Mouse (Mus musculus) layer of hippocampus, adult 2 months (tissue): ENCODE data around the gene Pawr. TPM values are rescaled to one million over a fixed set of nuclear protein-coding genes. Genes with fewer than 3 reads are reported as not detected.

Experiments
- DNase-seq, 2 experiments: peaks; one replicate each; pipeline ENCODE4 v3.0.0; 2022; ENCODE audit warnings: low spot score in 2 of 2
- H3K27ac ChIP-seq: fragments of 200-600 bp; 2 replicates; pipeline ENCODE4 v1.8.1; 2022
- H3K4me3 ChIP-seq: fragments of 200-600 bp; 2 replicates; pipeline ENCODE4 v1.8.1; 2022; ENCODE audit warnings: mild to moderate bottlenecking
- CTCF ChIP-seq: fragments of 200-600 bp; conservative IDR thresholded peaks from 2 replicates; pipeline ENCODE4 v1.8.1; 2022; ENCODE audit warnings: antibody characterized with exemption, mild to moderate bottlenecking, moderate library complexity
- total RNA-seq, 2 experiments: library from RNA; stranded (reverse); gene quantifications; 2 replicates each; pipeline ENCODE4 v1.2.3; 2021

Gene Pawr
- total RNA-seq, 2 experiments from 2014 or later = 2.1 to 2.4 TPM

DNA sequence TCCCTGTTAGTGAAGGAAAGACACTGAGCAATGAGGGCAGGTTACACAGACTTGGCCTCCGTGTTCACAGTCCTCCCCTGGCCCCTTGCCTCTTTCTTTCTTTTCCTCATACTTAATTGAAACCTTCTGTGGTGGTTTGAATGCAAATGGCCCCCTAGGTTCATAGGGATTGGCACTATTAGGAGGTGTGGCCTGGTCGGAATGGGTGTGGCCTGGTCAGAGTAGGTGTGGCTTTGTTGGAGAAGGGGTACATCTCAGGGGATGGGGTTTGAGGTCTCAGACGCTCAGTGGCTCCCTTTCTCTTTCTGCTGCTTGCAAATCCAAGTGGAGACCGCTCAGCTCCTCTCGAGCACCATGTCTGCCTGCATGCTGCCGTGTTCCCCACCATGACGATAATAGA is 37.2 kb upstream of the Pawr start:
- Histone ChIP-seq H3K27ac (no peak overlapping the region), H3K4me3 (no peak overlapping the region)
- DNase-seq = no peak
- TF ChIP-seq CTCF = no peak

DNA sequence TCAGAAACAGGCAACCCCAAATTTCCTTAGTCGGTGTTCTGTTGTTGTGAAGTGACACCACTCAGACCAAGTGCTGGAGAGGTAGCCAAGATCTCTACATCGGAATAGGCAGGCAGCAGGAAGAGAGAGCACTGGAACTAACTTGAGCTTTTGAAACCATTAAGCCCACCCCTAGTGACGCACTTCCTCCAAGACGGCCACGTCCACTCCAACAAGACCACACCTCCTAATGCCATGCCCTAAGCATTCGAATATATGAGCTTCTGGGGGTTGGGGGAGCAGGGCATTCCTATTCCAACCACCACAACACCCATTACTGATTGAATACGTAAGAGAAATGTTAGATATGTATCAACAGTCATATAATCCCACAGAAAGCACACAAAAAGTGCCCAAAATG is 35.5 kb upstream of the Pawr start:
- H3K4me3 ChIP-seq = no peak overlapping the region
- H3K27ac ChIP-seq = no peak overlapping the region
- TF ChIP-seq CTCF = no peak
- DNase-seq = no peak

DNA sequence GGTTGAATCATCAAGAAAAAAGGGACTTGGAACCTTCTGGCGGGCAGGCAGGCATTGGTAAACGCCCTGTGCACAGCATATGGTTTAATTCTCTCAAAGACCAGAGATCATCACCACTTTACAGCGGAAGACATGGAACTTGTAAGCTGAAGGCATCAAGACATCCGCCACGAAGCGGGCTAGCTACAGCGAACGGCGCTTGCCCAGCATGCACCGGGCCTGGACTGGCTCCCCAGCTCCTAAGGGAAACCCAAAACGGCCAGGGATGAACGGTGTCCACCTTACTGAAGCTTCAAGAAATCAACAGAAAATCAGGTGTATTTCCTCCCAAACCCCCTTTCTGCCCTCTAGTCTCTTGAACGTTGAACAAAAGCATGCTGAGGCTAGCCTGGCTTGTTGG is 33.7 kb upstream of the Pawr start:
- no peak overlapping the region for H3K27ac ChIP-seq
- DNase-seq = no peak
- TF ChIP-seq CTCF = no peak
- H3K4me3 ChIP-seq = no peak overlapping the region

DNA sequence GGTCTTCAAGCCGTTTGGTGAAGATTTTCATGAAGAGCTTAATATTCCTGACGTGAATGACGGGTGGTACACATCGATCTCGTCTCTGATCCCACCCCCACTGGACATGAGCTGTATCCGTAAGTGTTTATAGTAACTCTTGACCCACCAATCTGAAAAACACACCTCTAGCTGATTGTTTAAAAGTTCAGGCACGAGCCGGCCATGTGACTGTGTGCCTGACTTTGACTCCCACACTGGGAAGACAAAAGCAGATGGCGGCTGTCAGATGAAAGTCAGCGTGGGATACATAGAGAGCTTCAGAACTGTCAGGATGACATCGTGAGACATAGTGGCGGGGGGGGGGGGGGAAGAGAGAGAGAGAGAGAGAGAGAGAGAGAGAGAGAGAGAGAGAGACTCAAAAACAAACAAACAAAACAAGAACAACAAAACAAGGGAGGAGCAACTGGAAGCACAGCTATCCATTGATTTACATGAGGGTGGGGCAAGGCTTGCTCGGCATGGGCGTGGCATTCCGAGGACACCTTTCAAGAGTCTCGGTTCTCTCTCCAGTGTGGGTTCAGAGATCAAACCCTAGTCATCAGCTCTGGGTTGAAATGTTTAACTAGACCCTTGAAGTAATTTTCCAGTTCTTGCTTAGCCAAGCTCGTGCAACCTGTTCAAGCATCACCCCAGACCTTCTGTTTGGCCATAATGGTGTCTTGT is 32.9 kb upstream of the Pawr start:
- no peak for TF ChIP-seq CTCF
- H3K4me3 ChIP-seq = no peak overlapping the region
- no peak overlapping the region for H3K27ac ChIP-seq
- peak in 1 of 2 experiments; percentile 36 for DNase-seq

DNA sequence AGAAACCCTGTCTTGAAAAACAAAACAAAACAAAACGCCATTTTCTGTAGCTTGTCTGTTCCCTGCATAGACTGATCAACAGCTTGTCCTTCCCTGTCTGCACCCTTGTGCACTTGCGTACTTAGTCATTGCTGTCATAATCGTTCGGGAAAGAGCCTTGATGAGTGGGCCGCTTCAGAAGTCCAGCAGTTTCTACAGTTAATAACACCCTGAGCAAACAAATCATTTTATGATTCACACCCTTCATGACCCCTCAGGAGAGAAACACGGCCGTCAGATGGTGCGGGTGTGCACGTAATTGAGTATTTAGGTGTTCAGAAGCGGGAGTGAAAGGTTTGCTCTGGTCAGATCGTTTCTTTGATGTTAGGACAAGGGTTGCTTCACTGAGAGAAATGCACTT is 32.1 kb upstream of the Pawr start:
- no peak for DNase-seq
- no peak for TF ChIP-seq CTCF

DNA sequence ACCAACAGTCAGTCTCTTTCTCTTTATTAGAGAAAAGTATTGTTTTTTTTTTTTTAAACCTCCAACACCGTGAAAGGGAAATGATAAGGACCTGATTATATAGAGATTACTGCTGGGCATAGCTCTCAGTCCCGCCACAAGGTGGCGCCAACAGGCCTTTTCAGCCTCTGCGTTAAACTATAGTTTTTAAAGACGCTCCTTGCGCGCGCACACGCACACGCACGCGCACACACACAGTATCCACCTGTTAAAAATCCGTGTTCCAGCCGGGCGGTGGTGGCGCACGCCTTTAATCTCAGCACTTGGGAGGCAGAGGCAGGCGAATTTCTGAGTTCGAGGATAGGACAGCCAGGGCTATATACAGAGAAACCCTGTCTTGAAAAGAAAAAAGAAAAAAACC is 31.1 kb upstream of the Pawr start:
- peak; percentile 94 for TF ChIP-seq CTCF
- DNase-seq = peak; percentile 76 to 84
- peak overlapping the region; percentile 38 for H3K4me3 ChIP-seq
- H3K27ac ChIP-seq = no peak overlapping the region

More for the DNA sequence above, 32.1 kb upstream of the Pawr start:
- no peak overlapping the region for H3K4me3 ChIP-seq
- H3K27ac ChIP-seq = no peak overlapping the region

DNA sequence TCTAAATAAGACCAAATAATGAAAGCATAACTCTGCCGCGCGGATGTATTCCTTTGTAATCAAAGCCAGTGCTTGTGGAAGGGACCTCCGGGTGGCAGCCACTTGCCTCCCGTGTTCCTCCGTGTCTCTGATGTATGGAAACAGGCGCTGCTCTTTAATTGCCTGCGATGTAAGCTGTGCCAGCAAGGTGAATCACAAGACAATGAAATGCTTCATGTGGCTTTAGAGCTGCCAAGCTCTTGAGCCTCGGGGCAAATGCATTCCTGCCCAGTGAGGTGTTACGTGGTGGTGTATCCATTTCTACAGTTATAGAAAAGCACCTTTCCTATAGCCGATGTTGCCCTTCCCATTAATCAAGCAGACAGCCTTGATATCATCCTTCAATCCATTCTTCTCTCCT is 24.1 kb upstream of the Pawr start:
- no peak for TF ChIP-seq CTCF

DNA sequence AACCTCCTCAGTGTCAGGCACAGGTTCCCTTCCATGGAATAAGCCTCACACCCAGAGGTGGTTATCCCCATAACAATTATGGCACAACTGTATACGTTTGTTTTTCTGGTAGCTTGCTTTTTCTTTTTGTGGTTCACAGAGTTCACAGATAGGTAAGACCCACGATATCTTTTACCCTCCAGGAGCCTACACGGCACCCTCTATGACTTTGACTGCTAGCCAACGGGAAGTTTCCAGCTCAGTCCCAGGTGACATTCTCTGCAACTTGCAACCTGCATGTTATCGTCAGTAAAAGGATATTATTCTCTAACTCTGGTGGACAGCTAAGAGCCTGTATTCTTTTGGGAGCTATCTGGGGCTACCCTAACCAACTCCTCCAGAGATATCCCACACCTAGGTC is 21.7 kb upstream of the Pawr start:
- TF ChIP-seq CTCF = no peak
- H3K27ac ChIP-seq = no peak overlapping the region
- no peak for DNase-seq
- H3K4me3 ChIP-seq = no peak overlapping the region

More for the DNA sequence above, 24.1 kb upstream of the Pawr start:
- no peak overlapping the region for H3K4me3 ChIP-seq
- DNase-seq = no peak
- no peak overlapping the region for H3K27ac ChIP-seq

DNA sequence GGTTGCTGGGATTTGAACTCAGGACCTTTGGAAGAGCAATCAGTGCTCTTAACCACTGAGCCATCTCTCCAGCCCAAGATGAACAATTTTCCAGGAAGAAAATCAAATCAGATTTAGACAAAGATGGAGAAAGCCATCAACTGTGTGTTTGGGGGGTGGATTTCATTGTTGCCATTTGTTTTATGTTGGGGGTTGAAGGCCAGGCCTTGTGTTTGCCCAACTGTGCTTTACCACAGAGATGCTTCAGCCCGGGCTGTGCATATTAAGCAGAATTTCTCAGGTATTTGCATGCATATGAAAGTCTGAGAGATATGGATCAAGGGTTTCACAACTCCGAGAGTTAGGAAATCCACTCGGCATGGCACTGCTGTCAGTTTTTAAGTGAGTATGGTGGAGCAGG is 20.5 kb upstream of the Pawr start:
- Histone ChIP-seq H3K4me3 (no peak overlapping the region), H3K27ac (no peak overlapping the region)
- DNase-seq = no peak
- no peak for TF ChIP-seq CTCF

DNA sequence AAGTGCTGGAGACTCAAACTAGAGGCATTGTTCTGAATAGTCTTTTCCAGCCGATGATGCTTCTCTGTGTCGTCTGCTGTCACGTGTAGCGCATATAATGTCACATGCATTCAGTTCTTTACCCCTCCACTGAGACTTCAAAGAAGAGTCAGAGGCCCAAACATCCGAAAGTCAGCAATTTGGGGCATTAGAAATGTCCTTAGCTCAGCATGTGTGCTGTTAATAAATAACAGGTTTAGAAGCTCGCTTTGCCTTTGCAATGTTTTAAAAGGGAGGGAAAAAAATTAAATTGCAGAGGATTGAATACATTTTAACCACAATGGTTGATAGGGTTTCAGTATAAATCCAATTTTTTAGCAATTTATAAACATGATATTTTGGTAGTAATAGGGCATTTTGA is 18.1 kb upstream of the Pawr start:
- no peak for TF ChIP-seq CTCF

DNA sequence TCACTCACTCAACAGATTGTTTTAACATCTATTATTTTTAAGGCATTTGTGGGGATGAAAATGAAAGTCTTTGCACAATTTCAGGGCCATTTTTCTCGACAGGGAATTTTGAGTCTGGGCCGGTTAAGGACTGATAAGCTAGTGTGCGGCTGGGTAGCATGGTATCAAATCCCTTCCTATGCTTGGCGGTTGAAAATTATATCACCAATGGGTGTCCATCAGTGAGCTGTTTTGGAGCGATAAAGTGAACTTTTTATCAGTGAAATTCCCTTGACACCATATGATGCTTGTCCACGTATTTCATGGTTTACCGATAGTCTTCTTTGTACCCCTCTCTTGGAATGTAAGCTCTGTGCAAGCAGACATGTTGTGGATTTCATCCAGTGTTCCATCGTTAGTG is 17.5 kb upstream of the Pawr start:
- Histone ChIP-seq H3K4me3 (no peak overlapping the region), H3K27ac (no peak overlapping the region)
- TF ChIP-seq CTCF = no peak
- DNase-seq = no peak

More for the DNA sequence above, 18.1 kb upstream of the Pawr start:
- Histone ChIP-seq H3K4me3 (no peak overlapping the region), H3K27ac (no peak overlapping the region)
- DNase-seq = no peak

DNA sequence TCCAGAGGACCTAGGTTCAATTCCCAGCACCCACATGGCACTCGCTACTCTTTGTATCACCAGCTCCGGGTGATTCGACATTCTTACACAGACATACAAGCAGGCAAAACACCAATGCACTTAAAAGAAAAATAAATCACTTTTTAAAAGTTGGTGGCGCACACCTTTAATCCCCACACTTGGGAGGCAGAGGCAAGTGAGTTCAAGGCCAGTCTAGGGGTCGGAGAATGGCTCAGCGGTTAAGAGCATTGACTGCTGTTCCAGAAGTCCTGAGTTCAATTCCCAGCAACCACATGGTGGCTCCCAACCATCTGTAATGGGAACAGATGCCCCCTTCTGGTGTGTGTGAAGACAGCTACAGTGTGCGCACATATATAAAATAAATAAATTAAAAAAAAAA is 16.7 kb upstream of the Pawr start:
- H3K27ac ChIP-seq = no peak overlapping the region
- H3K4me3 ChIP-seq = no peak overlapping the region
- no peak for TF ChIP-seq CTCF

DNA sequence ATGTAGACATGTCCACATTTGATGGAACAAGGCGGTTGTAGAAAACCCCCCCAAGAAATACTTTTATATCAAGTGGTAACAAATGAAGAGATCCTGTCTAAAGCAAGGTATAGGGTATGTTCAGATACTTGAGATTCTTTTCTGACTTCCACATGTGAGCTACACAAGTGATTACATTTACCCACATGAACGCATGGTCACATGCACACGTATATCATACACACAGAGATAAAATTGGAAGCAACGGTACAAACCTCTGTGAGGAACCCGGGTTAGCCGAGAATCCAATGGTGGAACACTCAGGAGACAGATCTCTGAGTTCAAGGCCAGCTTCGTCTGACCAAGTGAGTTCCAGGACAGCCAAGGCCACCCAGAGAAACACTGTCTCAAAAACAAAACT is 3.6 kb upstream of the Pawr start:
- TF ChIP-seq CTCF = no peak
- DNase-seq = no peak
- no peak overlapping the region for H3K4me3 ChIP-seq
- H3K27ac ChIP-seq = no peak overlapping the region

More for the DNA sequence above, 16.7 kb upstream of the Pawr start:
- DNase-seq = no peak

DNA sequence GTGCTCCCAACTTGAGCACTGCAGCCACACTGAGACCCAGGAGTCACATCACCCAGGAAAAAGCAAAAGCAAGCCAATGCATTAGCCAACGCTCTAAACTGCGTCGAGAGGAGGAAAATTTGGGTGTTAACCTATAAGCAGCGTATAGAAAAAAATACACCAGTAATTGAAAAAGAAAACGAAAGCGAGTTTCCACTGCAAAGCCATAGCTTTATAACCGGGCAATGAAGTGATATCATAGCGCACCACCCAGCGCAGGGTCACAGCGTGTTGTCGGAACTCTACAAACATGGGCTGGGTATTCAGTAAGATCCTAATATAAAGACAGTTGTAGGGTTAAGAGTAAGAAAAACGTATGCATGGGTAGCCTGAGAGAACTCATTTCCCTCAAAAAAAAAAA is 2.9 kb upstream of the Pawr start:
- no peak overlapping the region for H3K27ac ChIP-seq
- H3K4me3 ChIP-seq = no peak overlapping the region
- no peak for DNase-seq
- no peak for TF ChIP-seq CTCF
